Mouse (Mus musculus) cerebellum, postnatal 10 days (tissue): ENCODE results near the gene Fam47e.
A peak's percentile ranks its signal among the peaks of the same experiment; 100 is the strongest.

Source experiments
- DNase-seq, 2 experiments: peaks; one replicate each; pipeline ENCODE4 v3.0.0; 2021; ENCODE audit warnings: mixed read lengths in 2 of 2

The Fam47e gene

DNA sequence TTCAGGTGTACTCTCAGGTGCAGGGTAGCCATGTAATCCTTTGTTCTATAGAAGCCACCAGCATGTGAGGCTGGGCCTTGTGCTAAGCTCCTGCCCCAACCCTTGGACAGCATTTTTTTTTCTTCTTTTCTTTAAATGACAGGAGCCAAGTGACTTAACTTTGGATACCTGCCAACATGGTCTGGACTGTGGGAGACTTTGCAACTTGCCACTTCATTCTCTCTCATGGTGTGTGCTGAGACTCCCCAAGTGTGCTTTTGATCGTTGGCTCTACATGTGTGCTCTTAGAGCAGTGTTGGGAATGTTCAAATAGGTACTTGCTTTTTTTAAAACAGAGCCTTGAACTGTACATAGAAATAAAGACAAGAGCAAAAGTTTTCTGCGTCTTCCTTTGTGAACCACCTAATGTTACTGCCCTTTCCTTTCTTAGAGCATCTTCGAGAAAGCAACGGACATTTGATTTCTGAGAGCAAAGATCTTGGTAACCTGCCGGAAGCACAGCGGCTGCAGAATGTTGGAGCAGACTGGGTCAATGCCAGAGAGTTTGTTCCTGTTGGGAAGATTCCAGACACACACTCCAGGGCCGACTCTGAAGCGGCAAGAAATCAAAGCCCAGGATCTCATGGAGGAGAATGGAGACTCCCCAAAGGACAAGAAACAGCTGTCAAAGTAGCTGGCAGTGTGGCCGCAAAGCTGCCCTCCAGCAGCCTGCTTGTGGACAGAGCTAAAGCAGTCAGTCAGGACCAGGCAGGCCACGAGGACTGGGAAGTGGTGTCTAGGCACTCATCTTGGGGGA lies 49.8 kb downstream of the Fam47e start:
- peak; percentile 59 to 68 for DNase-seq

GRCm38 (mm10) chr5:92607492-92608229 lies 52.8 kb downstream of the Fam47e start:
- DNase-seq, result no peak

DNA sequence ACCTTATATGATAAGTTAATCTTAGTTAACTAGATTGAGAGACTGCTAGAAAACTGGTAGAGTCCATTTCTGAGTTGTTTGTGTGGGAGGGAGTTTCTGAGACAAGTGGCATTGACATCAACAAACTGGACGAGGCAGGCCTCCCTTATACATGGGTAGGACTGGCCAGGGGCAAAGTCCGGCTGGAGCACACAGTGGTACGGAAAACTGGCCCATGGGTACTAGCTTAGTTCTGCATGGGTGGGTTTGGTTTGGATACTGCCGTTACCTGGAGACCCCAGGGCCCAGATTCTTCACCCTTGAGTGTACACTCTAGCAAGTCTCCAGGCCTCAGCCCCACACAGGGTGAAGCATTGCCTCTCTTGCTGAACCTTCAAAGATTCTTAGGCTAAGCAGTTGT lies 57.9 kb downstream of the Fam47e start:
- no peak for DNase-seq

DNA sequence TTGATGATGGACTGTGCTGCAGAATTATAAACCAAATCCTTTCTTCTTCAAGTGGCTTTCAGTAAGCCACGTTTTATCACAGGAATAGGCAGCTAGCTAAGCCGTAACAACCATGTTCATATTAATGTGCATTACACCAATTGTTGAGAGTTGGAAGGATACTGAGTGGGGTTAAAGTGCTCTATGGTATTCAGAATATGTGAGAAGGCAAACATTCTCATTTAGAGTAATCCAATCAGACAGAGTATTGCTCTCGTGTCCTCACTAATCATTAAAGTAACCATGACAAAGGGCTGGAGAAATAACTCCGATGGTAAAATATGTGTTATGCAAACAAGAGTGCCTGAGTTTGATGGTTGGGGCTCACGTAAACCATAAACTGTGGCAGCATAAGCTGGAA lies 67.0 kb downstream of the Fam47e start:
- no peak for DNase-seq

DNA sequence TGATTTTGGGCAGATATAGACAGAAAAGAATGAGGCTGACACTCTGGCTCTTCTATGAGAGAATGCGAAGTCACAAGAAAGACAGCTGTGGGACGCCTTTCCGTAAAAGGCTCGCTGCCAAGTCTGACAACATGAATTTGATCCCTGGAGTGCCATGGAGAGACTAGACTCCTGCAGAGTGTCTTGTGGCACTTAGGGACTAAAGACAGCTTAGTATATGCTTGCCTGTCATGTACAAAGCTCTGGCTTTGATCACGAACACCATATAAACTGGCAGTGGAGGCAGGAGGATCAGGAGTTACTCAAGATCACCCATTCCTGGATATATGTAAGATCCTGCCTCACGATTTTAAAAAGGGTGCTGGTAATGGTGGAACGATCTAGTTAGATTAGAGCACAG lies 73.0 kb downstream of the Fam47e start:
- DNase-seq, result no peak

GRCm38 (mm10) chr5:92633526-92633925 lies 78.7 kb downstream of the Fam47e start:
- DNase-seq, result peak; percentile 7 to 18

DNA sequence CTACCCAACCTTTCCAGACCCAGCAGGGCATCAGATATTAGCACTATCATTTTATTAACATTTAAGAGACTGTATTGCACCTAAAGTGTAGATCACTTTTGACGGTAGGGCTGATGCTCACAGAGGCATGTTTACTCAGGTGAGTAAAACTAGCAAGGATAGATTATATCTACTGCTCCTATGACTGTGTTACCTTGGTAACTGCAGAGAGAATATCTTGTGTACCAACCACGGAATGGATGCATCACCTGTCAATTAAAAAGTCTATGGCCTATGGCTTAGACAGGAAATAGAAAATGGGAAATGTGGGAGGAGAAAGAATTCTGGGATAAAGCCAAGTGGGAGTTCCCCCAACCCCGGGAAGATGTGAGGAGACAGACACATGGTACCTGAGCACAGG lies 80.0 kb downstream of the Fam47e start:
- no peak for DNase-seq

DNA sequence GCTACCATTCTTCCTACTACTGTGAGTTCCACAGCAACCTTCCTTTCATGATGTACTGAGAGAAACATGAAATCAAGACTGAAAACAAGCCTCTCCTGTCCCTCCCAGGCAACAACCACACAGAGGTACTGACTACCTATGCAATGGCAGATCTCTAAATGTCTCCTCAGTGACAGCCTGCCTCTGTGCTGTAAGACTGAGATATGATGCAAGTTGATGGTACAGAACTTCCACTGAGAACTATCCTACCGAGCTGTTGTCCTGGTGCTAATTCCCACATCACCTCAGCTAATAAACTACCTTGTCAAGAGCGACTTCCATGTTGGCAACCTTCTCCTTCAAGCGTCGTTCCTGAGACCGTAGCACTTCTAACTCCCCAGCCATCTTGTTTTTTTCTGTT lies 81.0 kb downstream of the Fam47e start:
- no peak for DNase-seq

- no peak for DNase-seq
Measured at GRCm38 (mm10) chr5:92640861-92641260, 86.0 kb downstream of the Fam47e start.
